ENCODE assay signal across 9 mouse cellular contexts in the genomic region with DNA sequence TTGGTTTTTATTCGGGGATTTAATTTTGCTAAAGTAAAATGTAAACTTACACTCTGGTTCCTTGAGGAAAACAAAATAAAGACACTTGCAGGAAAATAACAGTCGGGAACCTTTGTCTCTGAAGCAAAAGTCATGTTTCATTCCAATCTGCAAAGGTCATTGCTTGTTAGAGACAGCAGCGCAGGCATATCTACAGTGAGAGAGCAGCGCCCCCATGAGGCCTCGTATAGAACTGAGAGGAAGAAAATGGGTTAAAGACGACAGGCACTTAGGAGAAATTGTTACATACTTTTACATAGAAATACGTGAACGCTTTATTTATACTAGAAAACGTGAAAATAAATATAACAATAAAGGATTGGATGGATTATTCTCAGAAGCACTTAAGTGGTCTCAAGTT.
DNase-seq lines count a peak whose midpoint lies in the region; ATAC-seq and TF ChIP-seq lines count a peak whose summit lies in the region.
"Had no signal": no experiment of that assay in that cellular context is flagged by ENCODE, and none has a peak within 500 bp of the region (broad histone marks: within the 10 kb centered on the region; RNA-seq: fewer than 3 reads in every experiment).

No protein-coding gene starts in this region.

- no peaks in the 10 kb centered on the region for H3K4me1 ChIP-seq in forebrain, embryonic 14.5 days (ENCODE audit: control insufficient read depth, insufficient read depth, low read length)
- H3K4me1 ChIP-seq in forebrain, embryonic 12.5 days: no peaks in the 10 kb centered on the region
- H3K4me1 ChIP-seq in hindbrain, postnatal 0 days (ENCODE audit: insufficient read depth, low read length): no peaks in the 10 kb centered on the region
- no peaks in the 10 kb centered on the region for H3K4me1 ChIP-seq in midbrain, postnatal 0 days (ENCODE audit: insufficient read depth, low read length)

- H3K27me3 ChIP-seq in forebrain, embryonic 14.5 days (replicated peaks; ENCODE audit: control insufficient read depth, insufficient read depth, low read length): no peaks in the 10 kb centered on the region
- H3K27me3 ChIP-seq in forebrain, embryonic 12.5 days: no peaks in the 10 kb centered on the region
- no peaks in the 10 kb centered on the region for H3K27me3 ChIP-seq in hindbrain, postnatal 0 days (ENCODE audit: insufficient read depth, low read length)
- H3K27me3 ChIP-seq in midbrain, postnatal 0 days (ENCODE audit: insufficient read depth, low read length): no peaks in the 10 kb centered on the region

- peak; percentile 49 for DNase-seq in forebrain, embryonic 14.5 days (ENCODE audit: low spot score)
- peak; percentile 29 for DNase-seq in ovary, postnatal 36 days (ENCODE audit: low spot score)
- no peak for DNase-seq in ovary, adult 18-20 months (ENCODE audit: low spot score)
- peak; percentile 66 for DNase-seq in embryo, embryonic 11 days
- DNase-seq in hindbrain, postnatal 0 days (ENCODE audit: low spot score): peak; percentile 76
- peak; percentile 68 for DNase-seq in midbrain, postnatal 0 days (ENCODE audit: low spot score)
- DNase-seq in spleen, adult 12 weeks (ENCODE audit: low spot score): no peak

- 26% methylated on average over 9 of the region's 9 CpGs for WGBS in forebrain, embryonic 14.5 days
- 28% methylated on average over 9 of the region's 9 CpGs for WGBS in forebrain, embryonic 12.5 days
- WGBS in hindbrain, postnatal 0 days: 21% methylated on average over 9 of the region's 9 CpGs
- WGBS in midbrain, postnatal 0 days: 21% methylated on average over 9 of the region's 9 CpGs

- H3K4me3 ChIP-seq in forebrain, embryonic 14.5 days (ENCODE audit: low read depth, low read length): no peak overlapping the region
- no peak overlapping the region for H3K4me3 ChIP-seq in forebrain, embryonic 12.5 days (replicated peaks)
- no peak overlapping the region for H3K4me3 ChIP-seq in hindbrain, postnatal 0 days (ENCODE audit: low read length)
- no peak overlapping the region for H3K4me3 ChIP-seq in midbrain, postnatal 0 days (ENCODE audit: low read depth, low read length)

- peak; percentile 78 for TF ChIP-seq CTCF in hindbrain, postnatal 0 days (IDR thresholded peaks at IDR 0.05; ENCODE audit: low read depth)
- peak; percentile 82 for TF ChIP-seq CTCF in midbrain, postnatal 0 days (IDR thresholded peaks at IDR 0.05)

- no peak for ATAC-seq in forebrain, embryonic 14.5 days
- no peak for ATAC-seq in forebrain, embryonic 12.5 days (ENCODE audit: low FRiP score)
- ATAC-seq in hindbrain, postnatal 0 days: no peak
- no peak for ATAC-seq in midbrain, postnatal 0 days (ENCODE audit: low FRiP score)

- no peaks in the 10 kb centered on the region for H3K36me3 ChIP-seq in forebrain, embryonic 14.5 days (ENCODE audit: control insufficient read depth, insufficient read depth, low read length)
- H3K36me3 ChIP-seq in forebrain, embryonic 12.5 days (replicated peaks): no peaks in the 10 kb centered on the region
- no peaks in the 10 kb centered on the region for H3K36me3 ChIP-seq in hindbrain, postnatal 0 days (ENCODE audit: insufficient read depth, low read length)
- H3K36me3 ChIP-seq in midbrain, postnatal 0 days (ENCODE audit: insufficient read depth, low read length): no peaks in the 10 kb centered on the region
- H3K36me3 ChIP-seq: G1E had no signal

- no peak overlapping the region for H3K4me2 ChIP-seq in forebrain, embryonic 14.5 days (ENCODE audit: low read length)
- no peak overlapping the region for H3K4me2 ChIP-seq in forebrain, embryonic 12.5 days
- H3K4me2 ChIP-seq in hindbrain, postnatal 0 days (ENCODE audit: low read depth, low read length): no peak overlapping the region
- no peak overlapping the region for H3K4me2 ChIP-seq in midbrain, postnatal 0 days (ENCODE audit: low read depth, low read length, poor library complexity, severe bottlenecking)

- H3K9ac ChIP-seq in forebrain, embryonic 14.5 days (ENCODE audit: low read length): no peak overlapping the region
- H3K9ac ChIP-seq in forebrain, embryonic 12.5 days: no peak overlapping the region
- H3K9ac ChIP-seq in hindbrain, postnatal 0 days (replicated peaks; ENCODE audit: low read length): no peak overlapping the region
- H3K9ac ChIP-seq in midbrain, postnatal 0 days (replicated peaks; ENCODE audit: low read length, poor library complexity, severe bottlenecking): no peak overlapping the region

- H3K9me3 ChIP-seq in forebrain, embryonic 14.5 days (replicated peaks; ENCODE audit: control insufficient read depth, low read length): no peaks in the 10 kb centered on the region
- H3K9me3 ChIP-seq in forebrain, embryonic 12.5 days: no peaks in the 10 kb centered on the region
- no peaks in the 10 kb centered on the region for H3K9me3 ChIP-seq in hindbrain, postnatal 0 days (ENCODE audit: low read length)
- H3K9me3 ChIP-seq in midbrain, postnatal 0 days (ENCODE audit: low read length): no peaks in the 10 kb centered on the region
- H3K9me3 ChIP-seq: G1E had no signal

- no peak overlapping the region for H3K27ac ChIP-seq in forebrain, embryonic 14.5 days (ENCODE audit: low read depth, low read length)
- H3K27ac ChIP-seq in forebrain, embryonic 12.5 days: no peak overlapping the region
- H3K27ac ChIP-seq in hindbrain, postnatal 0 days: no peak overlapping the region
- H3K27ac ChIP-seq in midbrain, postnatal 0 days (ENCODE audit: low read depth, low read length): no peak overlapping the region

Comparison
In these comparisons a context has a peak if more than half of its experiments do, and no peak if none do; other contexts are left out.
1. DNase-seq: peak in forebrain, embryonic 14.5 days (single experiment), ovary, postnatal 36 days (single experiment), embryo, embryonic 11 days (single experiment), hindbrain, postnatal 0 days (single experiment) and midbrain, postnatal 0 days (single experiment); none in ovary, adult 18-20 months (single experiment) and spleen, adult 12 weeks (single experiment).